Mouse (Mus musculus) midbrain, embryonic 15.5 days (tissue): Measurements from ENCODE around the gene Zfp626. TPM values are rescaled to one million over a fixed set of nuclear protein-coding genes. Genes with fewer than 3 reads are reported as not detected.
"Not testable (repeated sequence)": the region's sequence is repeated elsewhere in the genome, so short reads cannot be mapped to it uniquely, and the experiment has no call there.

Source experiments
- ATAC-seq: fragments of 200-750 bp; cut with Nextera tagmentation; replicated peaks from 2 replicates; pipeline ENCODE4 v1.8.0; 2017; ENCODE audit warnings: moderate TSS enrichment
- H3K27ac ChIP-seq: fragments of 300-500 bp; sonication (generic); 2 replicates; pipeline ENCODE4 v1.5.1; 2015; ENCODE audit warnings: mild to moderate bottlenecking, inconsistent platforms
- H3K27me3 ChIP-seq: fragments of 300-500 bp; sonication (generic); replicated peaks from 2 replicates; pipeline ENCODE4 v1.6.1; 2015; ENCODE audit warnings: inconsistent platforms
- H3K36me3 ChIP-seq: fragments of 300-500 bp; sonication (generic); replicated peaks from 2 replicates; pipeline ENCODE4 v1.6.1; 2015; ENCODE audit warnings: inconsistent platforms
- H3K4me1 ChIP-seq: fragments of 300-500 bp; sonication (generic); 2 replicates; pipeline ENCODE4 v1.6.1; 2015; ENCODE audit warnings: inconsistent platforms
- H3K4me2 ChIP-seq: fragments of 300-500 bp; sonication (generic); 2 replicates; pipeline ENCODE4 v1.6.1; 2015; ENCODE audit warnings: inconsistent platforms, mild to moderate bottlenecking, moderate library complexity
- H3K4me3 ChIP-seq: fragments of 300-500 bp; sonication (generic); 2 replicates; pipeline ENCODE4 v1.5.1; 2015; ENCODE audit warnings: mild to moderate bottlenecking, inconsistent platforms
- H3K9ac ChIP-seq: fragments of 300-500 bp; sonication (generic); 2 replicates; pipeline ENCODE4 v1.6.1; 2015; ENCODE audit warnings: mild to moderate bottlenecking, inconsistent platforms
- H3K9me3 ChIP-seq: fragments of 300-500 bp; sonication (generic); 2 replicates; pipeline ENCODE4 v1.6.1; 2016; ENCODE audit warnings: inconsistent platforms
- WGBS: fragments of 180-500 bp; shearing (Covaris S2); methylation state at CpG from one replicate; pipeline ENCODE4 v1.1.7; 2015; ENCODE audit warnings: mixed read lengths; 5-methylcytosine and 5-hydroxymethylcytosine counted together
- polyA plus RNA-seq: library from polyadenylated mRNA; unstranded; fragments of >200 nt; fragmentation: Nextera tagmentation; extraction: Ambion mirVana; gene quantifications from 2 replicates; pipeline ENCODE4 v1.2.1, GENCODE M21; 2015

Zfp626 gene
- 1.4 and 2.0 TPM in 2 replicates for polyA plus RNA-seq

DNA sequence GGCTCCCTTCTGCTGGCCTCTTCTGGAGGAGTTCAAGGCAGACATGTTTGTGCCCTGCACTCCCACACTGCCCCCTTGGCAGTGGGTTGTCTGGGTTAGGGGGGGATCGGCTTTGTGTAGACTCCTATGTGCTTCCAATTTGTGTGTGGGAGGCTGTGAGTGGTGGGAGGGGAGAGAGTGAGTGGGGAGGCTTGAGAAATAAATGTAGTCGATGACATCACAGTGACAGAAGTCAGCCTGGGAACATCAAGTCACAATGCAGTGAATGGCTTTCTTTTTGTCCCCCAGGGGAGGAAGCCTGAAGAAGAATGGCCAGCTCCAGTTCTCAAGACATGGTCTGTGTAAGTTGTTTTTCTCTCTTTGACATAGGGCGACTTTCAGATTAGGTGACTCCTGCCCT, at the start of gene Zfp626:
TSS of gene Zfp626 (plus strand) at position 301 of the 400 bp plus-strand sequence.
- H3K27ac ChIP-seq, H3K9ac ChIP-seq, ATAC-seq, H3K9me3 ChIP-seq, H3K4me3 ChIP-seq, H3K27me3 ChIP-seq, H3K4me2 ChIP-seq: not testable (repeated sequence)
- WGBS: 92% methylated on average over 3 of the region's 3 CpGs
- H3K4me1 ChIP-seq: peaks cover 13% of the 10 kb centered on the region
- H3K36me3 ChIP-seq: peaks cover 12% of the 10 kb centered on the region; the same call in 1 of the 2 replicates

DNA sequence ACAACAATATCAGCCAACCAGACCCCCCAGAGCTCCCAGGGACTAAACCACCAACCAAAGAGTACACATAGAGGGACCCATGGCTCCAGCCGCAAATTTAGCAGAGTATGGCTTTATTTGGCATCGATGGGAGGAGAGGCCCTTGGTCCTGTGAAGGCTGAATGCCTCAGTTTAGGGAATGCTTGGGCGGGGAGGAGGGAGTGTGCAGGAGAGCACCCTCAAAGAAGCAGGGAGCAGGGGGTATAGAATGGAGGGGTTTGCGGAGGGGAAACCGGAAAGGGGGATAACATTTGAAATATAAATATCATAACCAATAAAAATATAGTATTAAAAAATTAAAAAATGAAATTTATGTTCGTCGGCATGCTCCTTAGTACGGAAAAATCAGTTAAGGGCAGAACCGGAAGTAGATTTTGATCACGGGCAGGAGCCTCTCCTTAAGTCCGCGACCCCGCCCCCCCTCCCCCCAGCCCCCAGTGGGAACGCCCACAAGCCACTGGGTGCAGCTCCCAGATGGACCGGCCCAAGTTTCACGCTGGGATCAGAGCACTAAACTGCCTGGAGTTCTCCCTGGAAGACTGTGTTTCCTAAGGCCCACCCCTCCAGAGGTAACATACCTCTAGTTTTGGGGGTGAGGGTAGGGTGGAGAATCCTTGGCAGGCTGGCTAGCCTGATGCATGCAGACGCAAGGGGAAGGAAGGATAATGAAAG, 41.7 kb upstream of the Zfp626 start:
- Histone ChIP-seq H3K4me1 (no peaks in the 10 kb centered on the region), H3K27me3 (no peaks in the 10 kb centered on the region), H3K4me2 (peak overlapping the region; percentile 46), H3K4me3 (peak overlapping the region; percentile 19), H3K27ac (no peak overlapping the region), H3K9ac (no peak overlapping the region), H3K36me3 (no peaks in the 10 kb centered on the region), H3K9me3 (no peaks in the 10 kb centered on the region)
- WGBS: 13% methylated on average over 17 of the region's 17 CpGs
- ATAC-seq: no peak

DNA sequence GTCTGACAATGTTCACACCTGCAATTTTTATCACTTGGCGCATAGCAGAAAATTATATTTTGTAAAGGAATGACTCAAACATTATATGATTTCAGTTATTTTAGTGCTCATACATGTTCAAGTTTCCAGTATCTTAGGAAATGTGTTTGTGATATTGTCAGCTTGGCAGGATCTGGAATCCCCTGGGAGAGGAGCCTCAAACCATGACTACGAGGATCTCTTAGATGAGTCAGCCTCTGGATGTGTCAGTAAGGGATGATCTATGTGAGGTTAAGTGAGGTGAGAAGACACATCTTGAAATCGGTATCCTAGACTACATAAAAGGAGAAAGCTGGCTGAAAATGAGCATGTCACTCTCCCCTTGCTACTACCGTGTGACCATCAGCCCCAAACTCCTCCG, 17.7 kb upstream of the Zfp626 start:
- H3K4me2 ChIP-seq: no peak overlapping the region
- 82% methylated on average over 5 of the region's 5 CpGs for whole genome bisulfite sequencing
- no peak overlapping the region for H3K4me3 ChIP-seq
- ATAC-seq: no peak
- no peaks in the 10 kb centered on the region for H3K4me1 ChIP-seq
- no peak overlapping the region for H3K9ac ChIP-seq
- no peaks in the 10 kb centered on the region for H3K36me3 ChIP-seq
- no peak overlapping the region for H3K27ac ChIP-seq
- no peaks in the 10 kb centered on the region for H3K27me3 ChIP-seq
- peaks cover 5% of the 10 kb centered on the region for H3K9me3 ChIP-seq

DNA sequence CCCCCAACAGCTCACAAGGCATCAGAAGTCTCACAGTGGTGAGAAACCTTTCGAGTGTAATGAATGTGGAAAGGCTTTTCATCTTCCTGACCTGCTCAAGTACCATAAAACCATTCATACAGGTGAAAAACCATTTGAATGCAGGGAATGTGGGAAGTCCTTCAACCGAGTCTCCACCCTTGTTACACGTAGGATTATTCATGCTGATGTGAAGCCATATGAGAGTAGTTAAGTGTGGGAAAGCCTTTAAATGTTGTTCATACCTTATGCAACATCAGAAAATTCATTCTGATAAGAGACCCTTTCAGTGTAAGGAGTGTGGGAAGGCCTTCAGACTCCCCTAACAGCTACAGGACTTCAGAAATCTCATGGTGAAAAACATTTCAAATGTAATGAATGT, 13.1 kb upstream of the Zfp626 start:
- H3K36me3 ChIP-seq, H3K4me3 ChIP-seq, H3K4me2 ChIP-seq, H3K9me3 ChIP-seq, H3K27me3 ChIP-seq, H3K9ac ChIP-seq, H3K27ac ChIP-seq, ATAC-seq, H3K4me1 ChIP-seq: not testable (repeated sequence)
- WGBS: 67% methylated on average over 3 of the region's 3 CpGs

DNA sequence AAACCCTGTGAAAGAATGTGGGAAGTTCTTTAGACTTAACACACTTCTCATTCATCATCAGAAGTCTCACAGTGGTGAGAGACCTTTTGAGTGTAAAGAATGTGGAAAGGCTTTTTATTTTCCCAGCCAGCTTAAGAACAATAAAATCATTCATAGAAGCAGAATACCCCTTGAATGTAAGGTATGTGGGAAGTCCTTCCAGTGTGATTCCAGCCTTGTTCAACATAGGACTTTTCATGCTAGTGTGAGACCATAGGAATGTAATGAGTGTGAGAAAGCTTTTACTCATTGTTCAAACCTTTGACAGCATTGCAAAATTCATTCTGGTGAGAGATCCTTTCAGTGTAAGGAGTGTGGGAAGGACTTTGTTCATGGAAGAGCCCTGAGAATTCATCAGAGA, 12.4 kb upstream of the Zfp626 start:
- Histone ChIP-seq H3K36me3 (no peaks in the 10 kb centered on the region), H3K4me1 (peaks cover 6% of the 10 kb centered on the region; the same call in 1 of the 2 replicates), H3K27me3 (no peaks in the 10 kb centered on the region), H3K27ac (no peak overlapping the region), H3K4me3 (no peak overlapping the region), H3K9ac (no peak overlapping the region), H3K9me3 (no peaks in the 10 kb centered on the region), H3K4me2 (no peak overlapping the region)
- ATAC-seq: no peak

DNA sequence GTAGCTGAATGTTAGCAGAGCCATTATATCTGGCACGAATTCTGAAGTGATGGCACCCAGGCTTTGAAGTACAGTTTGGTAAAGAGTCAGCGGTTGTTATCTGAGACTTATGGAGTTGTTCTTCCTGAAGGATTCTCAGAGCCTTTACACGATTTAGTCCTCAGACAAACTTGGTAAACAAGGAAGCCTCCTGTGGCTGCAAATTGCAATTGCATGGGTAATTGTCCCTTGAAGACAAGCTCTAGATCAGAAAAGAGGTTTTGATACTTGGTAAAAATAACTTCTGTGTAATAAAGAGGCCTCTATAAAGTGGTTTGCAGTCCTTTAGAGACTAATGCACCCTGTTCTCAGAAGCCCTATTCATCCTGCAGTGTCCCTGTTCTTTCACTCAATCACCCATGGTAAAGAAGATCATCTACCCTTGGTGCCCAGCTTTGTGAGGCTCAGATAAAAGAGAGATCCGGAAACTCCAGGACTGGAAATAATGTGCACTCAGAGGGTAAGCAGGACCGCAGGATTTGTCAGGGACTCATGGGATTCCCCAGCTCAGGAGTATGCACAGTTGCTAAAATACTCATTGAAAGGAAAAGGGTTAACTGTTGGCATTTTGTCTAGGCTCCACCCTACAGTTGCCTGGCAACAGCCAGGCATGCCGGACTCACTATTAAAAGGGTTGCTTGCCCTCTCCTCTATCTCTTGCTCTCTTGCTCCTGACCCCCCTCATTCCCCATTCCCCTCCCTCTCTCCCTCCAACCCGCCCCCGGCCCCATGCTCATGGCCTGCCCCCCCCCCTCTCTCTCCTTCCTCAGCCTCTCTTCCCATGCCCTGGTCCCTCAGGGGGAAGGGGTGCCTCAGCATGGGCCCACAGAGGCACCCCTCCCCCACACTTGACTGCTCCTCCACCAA, 8.8 kb upstream of the Zfp626 start:
- no peaks in the 10 kb centered on the region for H3K9me3 ChIP-seq
- no peak overlapping the region for H3K9ac ChIP-seq
- peak overlapping the region; percentile 30; the same call in 1 of the 2 replicates for H3K4me2 ChIP-seq
- no peak overlapping the region for H3K4me3 ChIP-seq
- H3K4me1 ChIP-seq: peaks cover 6% of the 10 kb centered on the region; the same call in 1 of the 2 replicates
- H3K27ac ChIP-seq: peak overlapping the region; percentile 69
- no peaks in the 10 kb centered on the region for H3K27me3 ChIP-seq
- WGBS: 16% methylated on average over 8 of the region's 8 CpGs
- peak; percentile 76; the same call in 1 of the 2 replicates for ATAC-seq
- H3K36me3 ChIP-seq: no peaks in the 10 kb centered on the region

DNA sequence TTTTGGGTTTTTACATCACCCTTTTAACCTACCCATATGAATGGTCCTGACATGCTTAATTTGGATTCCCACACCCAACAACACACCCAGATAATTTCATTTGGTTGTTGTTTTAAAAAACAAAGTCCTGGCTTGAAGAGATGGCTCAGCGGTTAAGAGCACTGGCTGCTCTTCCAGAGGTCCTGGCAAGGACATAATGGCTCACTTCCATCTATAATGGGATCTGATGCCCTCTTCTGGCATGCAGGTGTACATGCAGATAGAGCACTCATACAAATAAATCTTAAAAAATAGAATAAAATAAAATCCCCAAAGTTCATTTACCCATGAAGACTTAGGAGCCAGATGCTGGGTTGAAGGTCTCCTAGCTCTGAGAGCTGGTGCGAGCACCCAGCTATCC, 5.9 kb upstream of the Zfp626 start:
- H3K4me2 ChIP-seq: no peak overlapping the region
- no peak overlapping the region for H3K4me3 ChIP-seq
- no peak overlapping the region for H3K27ac ChIP-seq
- H3K9ac ChIP-seq: no peak overlapping the region
- H3K4me1 ChIP-seq: peaks cover 18% of the 10 kb centered on the region
- H3K9me3 ChIP-seq: no peaks in the 10 kb centered on the region
- ATAC-seq: no peak
- H3K27me3 ChIP-seq: no peaks in the 10 kb centered on the region
- no peaks in the 10 kb centered on the region for H3K36me3 ChIP-seq
- 48% methylated on average over 2 of the region's 2 CpGs for WGBS

DNA sequence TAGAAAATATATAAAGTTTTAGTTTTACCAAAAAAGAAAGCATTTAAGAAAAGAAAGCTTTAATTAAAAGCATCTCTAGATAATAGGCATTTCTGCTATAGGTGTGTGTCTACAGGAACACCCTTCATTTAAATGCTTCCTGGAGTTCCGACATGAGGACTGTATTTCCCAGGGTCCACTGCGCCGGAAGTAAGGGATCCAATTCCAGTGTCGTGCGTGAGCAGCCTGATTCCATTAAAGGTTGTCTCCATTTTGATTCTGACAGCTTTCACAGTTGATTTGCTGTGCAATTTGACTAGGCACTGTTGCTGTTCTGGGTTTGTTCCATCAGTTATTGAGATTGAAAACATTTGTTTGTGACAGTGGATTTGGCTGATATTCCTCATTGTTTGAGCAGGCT, 4.0 kb upstream of the Zfp626 start:
- Histone ChIP-seq H3K4me1 (peaks cover 19% of the 10 kb centered on the region), H3K9ac (no peak overlapping the region), H3K9me3 (no peaks in the 10 kb centered on the region), H3K4me2 (no peak overlapping the region), H3K27ac (no peak overlapping the region), H3K4me3 (no peak overlapping the region), H3K27me3 (no peaks in the 10 kb centered on the region), H3K36me3 (no peaks in the 10 kb centered on the region)
- 77% methylated on average over 5 of the region's 5 CpGs for WGBS
- ATAC-seq: no peak

DNA sequence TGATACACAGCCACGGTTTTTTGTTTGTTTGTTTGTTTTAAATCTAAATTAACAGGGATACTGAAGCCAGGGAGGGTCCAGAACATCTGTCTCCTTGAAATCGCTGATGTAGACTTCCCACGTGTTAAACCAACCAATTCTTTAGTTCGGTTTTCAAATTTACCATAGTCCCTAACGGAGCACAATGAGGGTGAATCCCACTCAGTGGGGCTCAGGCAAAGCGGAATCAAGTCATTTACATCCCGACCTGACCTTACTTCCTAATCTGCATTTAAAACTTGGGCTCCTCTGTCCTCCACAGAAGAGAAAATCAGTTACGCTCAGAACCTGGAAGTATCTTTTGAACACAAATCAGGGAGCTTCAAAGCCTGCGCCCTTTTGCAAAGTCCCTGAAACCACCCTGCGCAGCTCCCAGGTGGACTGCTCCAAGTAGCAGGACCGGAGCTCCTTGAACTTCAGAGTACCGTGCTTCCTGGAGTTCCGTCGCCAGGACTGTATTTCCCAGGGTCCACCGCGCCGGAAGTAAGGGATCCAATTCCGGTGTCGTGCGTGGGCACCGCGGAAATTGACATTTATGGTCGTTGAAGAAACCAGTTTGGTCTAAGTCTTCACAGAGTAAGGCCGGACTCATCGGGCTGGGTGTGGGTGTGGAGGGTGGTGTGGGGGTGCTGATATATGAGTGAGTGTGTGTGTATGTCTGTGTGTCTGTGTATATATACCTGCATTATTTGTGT, 2.5 kb upstream of the Zfp626 start:
- Histone ChIP-seq H3K36me3 (peaks cover 6% of the 10 kb centered on the region; the same call in 1 of the 2 replicates), H3K9me3 (no peaks in the 10 kb centered on the region), H3K27me3 (no peaks in the 10 kb centered on the region), H3K27ac (peak overlapping the region; percentile 63), H3K4me3 (peak overlapping the region; percentile 67), H3K9ac (peak overlapping the region; percentile 36), H3K4me2 (peak overlapping the region; percentile 62), H3K4me1 (peaks cover 13% of the 10 kb centered on the region)
- peak; percentile 94 for ATAC-seq
- WGBS: under 1% methylated on average over 25 of the region's 25 CpGs

DNA sequence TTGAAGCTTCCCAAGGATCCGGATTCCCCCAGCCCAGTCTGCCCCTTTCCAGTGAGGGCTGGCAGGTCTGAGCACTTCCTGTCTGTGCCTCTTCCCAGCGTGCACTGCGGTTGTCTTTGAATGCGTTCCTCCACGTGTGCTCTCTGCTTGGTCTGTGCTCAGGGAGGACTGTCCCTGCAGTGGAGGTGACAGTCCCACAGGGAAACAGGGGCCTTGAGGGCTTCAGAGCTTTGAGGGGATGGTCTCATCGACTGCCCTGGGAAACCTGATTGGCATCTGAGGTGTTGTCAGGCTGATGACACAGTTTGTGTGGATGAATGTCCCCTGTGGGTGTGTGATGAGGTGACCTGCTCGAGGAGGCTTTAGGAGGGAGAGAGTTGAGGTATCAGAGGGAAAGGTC, 309 bp downstream of the Zfp626 start:
- Histone ChIP-seq H3K36me3 (peaks cover 12% of the 10 kb centered on the region; the same call in 1 of the 2 replicates), H3K4me1 (peaks cover 13% of the 10 kb centered on the region)
- not testable (repeated sequence) for H3K9me3 ChIP-seq, ATAC-seq, H3K27me3 ChIP-seq, H3K4me3 ChIP-seq, H3K27ac ChIP-seq, H3K9ac ChIP-seq, H3K4me2 ChIP-seq
- WGBS: 79% methylated on average over 7 of the region's 7 CpGs

DNA sequence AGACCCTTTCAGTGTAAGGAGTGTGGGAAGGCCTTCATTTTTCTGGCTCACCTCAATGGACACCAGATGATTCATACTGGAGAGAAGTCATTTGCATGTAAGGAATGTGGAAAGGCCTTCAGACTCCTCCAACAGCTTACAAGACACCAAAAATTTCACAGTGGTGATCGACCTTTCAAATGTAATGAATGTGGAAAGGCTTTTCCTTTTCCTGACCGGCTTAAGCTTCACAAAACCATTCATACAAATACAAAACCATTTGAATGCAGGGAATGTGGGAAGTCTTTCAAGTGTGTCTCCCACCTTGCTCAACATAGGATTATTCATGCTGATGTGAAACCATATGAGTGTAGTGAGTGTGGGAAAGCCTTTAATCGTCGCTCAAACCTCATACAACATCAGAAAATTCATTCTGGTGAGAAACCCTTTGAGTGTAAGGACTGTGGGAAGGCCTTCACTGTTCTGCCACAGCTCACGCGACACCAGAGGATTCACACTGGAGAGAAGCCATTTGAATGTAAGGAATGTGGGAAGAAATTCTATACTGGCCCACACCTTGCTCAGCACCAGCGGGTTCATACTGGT, 11.6 kb downstream of the Zfp626 start:
- Histone ChIP-seq H3K4me2 (no peak overlapping the region), H3K9me3 (no peaks in the 10 kb centered on the region; the same call in 1 of the 2 replicates), H3K9ac (no peak overlapping the region), H3K4me1 (no peaks in the 10 kb centered on the region), H3K27ac (no peak overlapping the region), H3K4me3 (no peak overlapping the region), H3K27me3 (no peaks in the 10 kb centered on the region), H3K36me3 (peaks cover 32% of the 10 kb centered on the region)
- WGBS: 85% methylated on average over 7 of the region's 7 CpGs
- no peak for ATAC-seq

DNA sequence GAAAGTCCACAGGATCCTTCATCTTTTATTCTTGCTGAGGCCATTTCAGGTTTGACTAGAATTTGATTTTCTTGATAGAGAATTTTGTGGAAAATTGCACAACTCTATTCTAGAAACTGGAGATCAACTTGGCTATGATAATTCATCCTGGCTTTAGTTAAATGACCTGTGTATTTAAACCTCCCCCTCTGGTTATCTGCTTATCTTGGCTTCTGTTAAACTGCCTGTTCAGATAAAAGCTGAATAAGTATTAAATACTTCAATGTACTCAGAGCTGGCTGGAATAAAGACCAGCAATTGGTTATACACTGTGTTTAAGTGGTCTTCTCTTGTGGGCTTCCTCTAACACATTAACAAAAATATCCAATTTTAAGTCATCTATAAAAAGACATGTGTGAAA, 15.6 kb downstream of the Zfp626 start:
- no peak overlapping the region for H3K4me3 ChIP-seq
- peaks cover 30% of the 10 kb centered on the region for H3K36me3 ChIP-seq
- no peak overlapping the region for H3K27ac ChIP-seq
- H3K27me3 ChIP-seq: no peaks in the 10 kb centered on the region
- H3K9me3 ChIP-seq: peaks cover 4% of the 10 kb centered on the region
- H3K4me2 ChIP-seq: no peak overlapping the region
- H3K4me1 ChIP-seq: no peaks in the 10 kb centered on the region
- no peak overlapping the region for H3K9ac ChIP-seq
- ATAC-seq: no peak
